ENCODE assay signal across 10 mouse cellular contexts in the genomic region with DNA sequence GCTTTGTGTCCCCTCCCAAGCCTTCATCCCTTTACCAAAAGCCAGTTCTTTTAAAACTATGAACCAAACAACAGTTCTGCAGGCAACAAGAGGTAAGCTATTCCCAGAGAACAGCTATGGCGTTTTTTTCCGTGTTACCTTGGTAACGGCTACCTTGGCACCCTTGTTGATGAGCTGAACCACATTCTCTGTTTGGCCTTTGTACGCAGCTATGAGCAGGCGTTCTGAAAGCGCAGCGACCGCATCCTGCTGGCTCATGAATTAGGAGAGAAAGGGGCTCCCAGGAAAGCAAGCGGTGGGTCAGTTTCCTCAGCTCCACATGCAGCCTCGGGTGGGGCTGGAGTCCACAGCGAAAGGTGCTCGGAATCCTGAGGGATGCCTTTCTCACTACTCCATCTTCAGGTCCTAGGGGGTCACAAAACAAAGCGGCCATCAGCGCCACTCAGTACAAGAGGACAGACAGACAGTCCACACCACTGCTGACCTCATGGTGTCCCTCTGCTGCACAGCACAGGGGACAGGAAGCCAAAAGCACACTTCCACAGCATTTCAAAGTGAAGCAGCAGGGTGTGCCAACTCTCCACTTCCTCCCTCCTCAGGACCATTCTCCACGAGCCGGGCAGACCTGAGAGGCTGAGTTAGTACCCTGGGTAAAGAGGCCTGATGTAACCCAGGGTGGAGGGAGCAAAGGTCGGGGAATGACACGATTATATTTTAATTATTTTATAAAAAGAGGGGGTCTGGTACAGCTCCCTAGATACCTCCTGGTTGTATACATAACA.
A peak's percentile ranks its signal among the peaks of the same experiment; 100 is the strongest.
DNase-seq lines count a peak whose midpoint lies in the region; ATAC-seq lines count a peak whose summit lies in the region.
"Had no signal": no experiment of that assay in that cellular context is flagged by ENCODE, and none has a peak within 500 bp of the region (broad histone marks: within the 10 kb centered on the region; RNA-seq: fewer than 3 reads in every experiment).

No protein-coding gene starts in this region.

- peak overlapping the region; percentile 48 for H3K4me2 ChIP-seq in midbrain, embryonic 14.5 days (ENCODE audit: low read length)

- peaks cover 46% of the 10 kb centered on the region for H3K27me3 ChIP-seq in forebrain, embryonic 10.5 days (ENCODE audit: poor library complexity, severe bottlenecking)
- H3K27me3 ChIP-seq in midbrain, embryonic 14.5 days (ENCODE audit: control insufficient read depth, insufficient read depth, low read length) = no peaks in the 10 kb centered on the region

- no peaks in the 10 kb centered on the region for H3K36me3 ChIP-seq in forebrain, embryonic 10.5 days (replicated peaks)
- no peaks in the 10 kb centered on the region for H3K36me3 ChIP-seq in midbrain, embryonic 14.5 days (ENCODE audit: control insufficient read depth, insufficient read depth, low read length)

- H3K9ac ChIP-seq in midbrain, embryonic 14.5 days (replicated peaks; ENCODE audit: low read length) = peak overlapping the region; percentile 47

- WGBS in forebrain, embryonic 10.5 days = 70% methylated on average over 18 of the region's 18 CpGs
- WGBS in midbrain, embryonic 14.5 days = 33% methylated on average over 18 of the region's 18 CpGs

- H3K4me1 ChIP-seq in forebrain, embryonic 10.5 days = peaks cover 51% of the 10 kb centered on the region
- H3K4me1 ChIP-seq in midbrain, embryonic 14.5 days (ENCODE audit: control insufficient read depth, insufficient read depth, low read length) = peaks cover 49% of the 10 kb centered on the region

- H3K9me3 ChIP-seq in forebrain, embryonic 10.5 days = no peaks in the 10 kb centered on the region
- H3K9me3 ChIP-seq in midbrain, embryonic 14.5 days (ENCODE audit: control insufficient read depth, low read length) = no peaks in the 10 kb centered on the region

- peak; percentile 47 for ATAC-seq in midbrain, embryonic 14.5 days (ENCODE audit: low FRiP score, low TSS enrichment)
- no peak for ATAC-seq in monocyte, adult 5-6 weeks (replicated peaks; ENCODE audit: insufficient number of reproducible peaks, low FRiP score, low TSS enrichment, poor library complexity, severe bottlenecking)
- ATAC-seq: intestine, postnatal 0 days had no signal

- H3K27ac ChIP-seq in forebrain, embryonic 10.5 days = peak overlapping the region; percentile 48
- peak overlapping the region; percentile 84 for H3K27ac ChIP-seq in midbrain, embryonic 14.5 days (replicated peaks; ENCODE audit: low read depth, low read length)

- peak; percentile 82 for DNase-seq in brain, adult 2 months (ENCODE audit: low read depth, low spot score)
- no peak for DNase-seq in forebrain, embryonic 10.5 days (ENCODE audit: extremely low spot score, low spot score)
- peak; percentile 65 to 81 for DNase-seq in layer of hippocampus, adult 18-20 months (ENCODE audit: low spot score in 2 of 2)
- DNase-seq in midbrain, embryonic 14.5 days = peak; percentile 87
- DNase-seq in kidney, adult 11 months = no peak
- DNase-seq in heart, adult 9 months (ENCODE audit: low spot score in 2 of 2) = no peak
- DNase-seq in spleen, adult 12 weeks (ENCODE audit: low spot score) = no peak
- DNase-seq: adrenal gland, postnatal 25 days had no signal

- no peak overlapping the region for H3K4me3 ChIP-seq in forebrain, embryonic 10.5 days
- H3K4me3 ChIP-seq in midbrain, embryonic 14.5 days (replicated peaks; ENCODE audit: low read depth, low read length) = peak overlapping the region; percentile 14; the same call in 1 of the 2 replicates

Comparison
In these comparisons a context has a peak if more than half of its experiments do, and no peak if none do; other contexts are left out.
1. DNase-seq: peak in brain, adult 2 months (single experiment), layer of hippocampus, adult 18-20 months (2 of 2) and midbrain, embryonic 14.5 days (single experiment); none in forebrain, embryonic 10.5 days (single experiment), kidney, adult 11 months (single experiment), heart, adult 9 months (0 of 2) and spleen, adult 12 weeks (single experiment).